Mouse (Mus musculus) ES-Bruce4 (cell line): ENCODE data around the gene Nfil3. TPM values are rescaled to one million over a fixed set of nuclear protein-coding genes. Genes with fewer than 3 reads are reported as not detected.
A peak's percentile ranks its signal among the peaks of the same experiment; 100 is the strongest.

Experiments
- H3K27ac ChIP-seq: 2 replicates; pipeline ENCODE4 v1.5.1; 2012; ENCODE audit warnings: low read length, inconsistent platforms; ENCODE audit not compliant: insufficient read depth
- H3K27me3 ChIP-seq: 2 replicates; pipeline ENCODE4 v1.6.1; 2012; ENCODE audit warnings: mild to moderate bottlenecking, low read length, inconsistent platforms; ENCODE audit not compliant: control insufficient read depth, poor library complexity, insufficient read depth, severe bottlenecking
- H3K36me3 ChIP-seq: 2 replicates; pipeline ENCODE4 v1.6.1; 2012; ENCODE audit warnings: inconsistent platforms, mild to moderate bottlenecking, low read length, moderate library complexity; ENCODE audit not compliant: control insufficient read depth, poor library complexity, insufficient read depth, severe bottlenecking
- H3K4me1 ChIP-seq: one replicate; pipeline ENCODE4 v1.8.1; 2011; ENCODE audit warnings: low read length; ENCODE audit not compliant: control insufficient read depth, insufficient read depth
- H3K4me3 ChIP-seq: 2 replicates; pipeline ENCODE4 v1.5.1; 2011; ENCODE audit warnings: low read depth, mild to moderate bottlenecking, low read length
- H3K9ac ChIP-seq: 2 replicates; pipeline ENCODE4 v1.6.1; 2012; ENCODE audit warnings: low read depth, mild to moderate bottlenecking, inconsistent platforms; ENCODE audit not compliant: poor library complexity, severe bottlenecking
- H3K9me3 ChIP-seq: replicated peaks from 2 replicates; pipeline ENCODE4 v1.6.1; 2012; ENCODE audit warnings: mild to moderate bottlenecking, low read length, inconsistent platforms; ENCODE audit not compliant: control insufficient read depth, poor library complexity, insufficient read depth, severe bottlenecking
- CTCF ChIP-seq: IDR thresholded peaks from one replicate; pipeline ENCODE4 v1.8.1; 2011; ENCODE audit warnings: low read depth, low read length
- EP300 ChIP-seq: IDR thresholded peaks from 2 replicates; pipeline ENCODE4 v1.6.1; 2011; ENCODE audit warnings: low read depth, low read length; ENCODE audit not compliant: insufficient read depth
- POLR2A ChIP-seq: IDR thresholded peaks from one replicate; pipeline ENCODE4 v1.8.1; 2011; ENCODE audit warnings: low read length; ENCODE audit not compliant: insufficient read depth
- polyA plus RNA-seq: library from polyadenylated mRNA; stranded (reverse); fragments of >200 nt; gene quantifications from 2 replicates; pipeline ENCODE4 v1.2.4, GENCODE M21; 2011; ENCODE audit warnings: low read depth; ENCODE audit not compliant: missing spikeins, insufficient read depth, insufficient read length

Nfil3 gene
- polyA plus RNA-seq, 1 experiment, result 3.9 TPM

DNA sequence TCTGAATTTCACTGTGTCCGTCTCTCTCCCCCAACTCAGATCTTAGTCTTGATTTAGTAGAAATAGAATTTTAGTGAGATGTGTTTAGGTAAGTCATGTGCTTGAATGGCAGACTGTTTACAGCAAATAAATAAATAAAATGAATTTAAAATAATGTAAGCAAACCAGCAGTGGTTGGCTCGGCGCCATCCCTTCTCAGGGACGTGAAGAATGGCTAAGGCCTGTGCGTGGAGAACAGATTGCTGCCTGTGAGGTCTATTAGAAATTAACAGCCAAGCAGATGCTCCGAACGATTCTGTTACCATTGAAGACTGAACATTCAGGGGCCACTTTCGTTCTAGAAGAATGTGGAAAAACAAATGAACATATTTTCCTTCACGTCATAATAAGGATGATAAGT lies 35.1 kb downstream of the Nfil3 start:
- TF ChIP-seq EP300 (no peak), POLR2A (no peak), CTCF (no peak)
- H3K4me3 ChIP-seq, result no peak overlapping the region
- no peak overlapping the region for H3K9ac ChIP-seq
- H3K27ac ChIP-seq, result no peak overlapping the region
- no peaks in the 10 kb centered on the region for H3K27me3 ChIP-seq
- H3K4me1 ChIP-seq, result no peaks in the 10 kb centered on the region
- no peaks in the 10 kb centered on the region for H3K9me3 ChIP-seq
- H3K36me3 ChIP-seq, result no peaks in the 10 kb centered on the region

DNA sequence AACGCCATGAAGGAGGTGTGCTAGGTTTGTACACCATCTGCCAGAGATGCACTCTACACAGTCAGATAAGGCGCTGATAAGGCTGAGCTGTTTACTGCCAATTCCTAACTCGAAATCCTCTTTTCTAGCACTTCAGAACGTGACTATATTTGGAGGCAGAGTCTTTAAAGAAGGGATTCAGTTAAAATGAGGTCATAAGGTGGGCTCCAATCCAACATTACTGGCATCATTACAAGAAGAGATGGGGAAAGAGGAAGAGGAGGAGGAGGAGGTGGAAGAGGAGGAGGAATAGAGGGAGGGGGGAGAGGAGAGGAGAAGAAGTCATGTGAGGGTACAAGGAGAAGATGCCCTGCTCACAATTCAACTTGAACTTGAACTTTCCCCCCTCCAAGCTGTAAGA lies 36.8 kb downstream of the Nfil3 start:
- no peaks in the 10 kb centered on the region for H3K9me3 ChIP-seq
- no peaks in the 10 kb centered on the region for H3K4me1 ChIP-seq
- H3K36me3 ChIP-seq, result no peaks in the 10 kb centered on the region
- H3K27me3 ChIP-seq, result no peaks in the 10 kb centered on the region
- H3K4me3 ChIP-seq, result no peak overlapping the region
- TF ChIP-seq EP300 (no peak), CTCF (no peak)
- no peak overlapping the region for H3K27ac ChIP-seq
- H3K9ac ChIP-seq, result no peak overlapping the region

DNA sequence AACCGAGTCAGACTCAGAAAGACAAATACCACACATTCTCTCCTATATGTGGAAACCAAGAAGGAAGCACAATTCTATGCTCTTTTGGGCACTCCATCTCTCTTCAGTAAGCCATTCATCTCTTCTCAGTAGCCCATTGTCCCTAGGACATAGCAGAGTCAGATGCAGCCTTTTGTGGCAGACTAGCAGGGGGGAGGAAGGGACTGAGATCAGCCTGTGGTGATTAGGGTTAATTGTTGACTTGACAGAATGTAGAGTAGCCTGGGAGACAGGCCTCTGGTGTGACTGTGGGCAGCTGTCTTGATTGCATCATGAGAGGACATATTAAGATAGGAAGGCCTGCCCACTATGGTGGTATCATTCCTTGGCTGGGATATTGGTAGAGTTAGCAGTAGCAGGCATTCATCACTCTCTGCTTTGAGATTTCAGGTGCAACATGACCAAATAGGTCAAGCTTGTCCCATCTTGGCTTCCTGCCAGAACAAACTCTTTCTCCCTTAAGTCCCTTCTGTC lies 37.9 kb downstream of the Nfil3 start:
- no peak for TF ChIP-seq CTCF
- H3K27ac ChIP-seq, result no peak overlapping the region

DNA sequence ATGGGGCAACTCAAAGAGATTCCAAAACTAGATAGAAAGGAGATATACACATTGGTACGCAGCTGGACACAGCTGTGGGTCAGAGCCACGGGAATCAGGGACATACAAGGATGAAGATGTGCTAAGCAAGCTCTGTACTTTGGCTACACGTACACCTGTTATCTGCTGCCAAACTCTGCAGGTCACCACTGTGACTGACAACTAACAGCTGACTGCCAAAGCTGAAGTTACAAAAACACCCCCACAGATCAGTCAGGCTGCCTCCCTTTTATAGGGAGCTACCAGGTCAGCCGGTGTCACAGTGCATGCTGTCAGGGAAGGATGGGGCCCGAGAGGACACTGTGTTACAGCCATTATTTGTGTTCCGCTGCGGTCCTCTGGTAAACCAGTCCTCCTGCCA lies 39.9 kb downstream of the Nfil3 start:
- Histone ChIP-seq H3K36me3 (no peaks in the 10 kb centered on the region), H3K9me3 (no peaks in the 10 kb centered on the region), H3K27me3 (no peaks in the 10 kb centered on the region), H3K9ac (no peak overlapping the region), H3K4me1 (no peaks in the 10 kb centered on the region), H3K4me3 (no peak overlapping the region), H3K27ac (no peak overlapping the region)
- TF ChIP-seq EP300 (no peak), POLR2A (no peak), CTCF (no peak)

More for the DNA sequence above, 37.9 kb downstream of the Nfil3 start:
- Histone ChIP-seq H3K9ac (no peak overlapping the region), H3K4me3 (no peak overlapping the region), H3K4me1 (no peaks in the 10 kb centered on the region), H3K27me3 (no peaks in the 10 kb centered on the region), H3K9me3 (no peaks in the 10 kb centered on the region), H3K36me3 (no peaks in the 10 kb centered on the region)

DNA sequence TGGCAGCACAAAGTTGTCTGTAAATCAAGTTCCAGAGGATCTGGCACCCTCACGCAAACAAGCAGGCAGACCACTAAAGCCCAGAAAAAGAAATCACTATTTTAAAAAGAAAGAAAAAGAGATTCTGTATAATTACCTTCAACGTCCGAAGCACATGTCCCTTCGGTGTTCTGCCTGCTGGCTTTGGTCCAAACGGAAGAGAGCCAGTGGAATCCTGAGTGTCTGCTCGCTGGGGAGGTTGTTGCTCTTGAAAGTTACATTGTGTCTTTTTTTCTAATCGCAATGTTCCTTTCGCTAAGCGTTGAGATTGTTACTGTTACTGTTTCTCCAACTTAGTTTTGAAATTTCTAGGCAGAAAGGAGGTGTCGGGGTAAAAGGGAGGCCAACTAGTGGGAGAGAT lies 50.3 kb downstream of the Nfil3 start:
- Histone ChIP-seq H3K27ac (no peak overlapping the region), H3K4me3 (no peak overlapping the region), H3K4me1 (no peaks in the 10 kb centered on the region), H3K36me3 (no peaks in the 10 kb centered on the region), H3K27me3 (no peaks in the 10 kb centered on the region), H3K9ac (no peak overlapping the region), H3K9me3 (no peaks in the 10 kb centered on the region)
- TF ChIP-seq POLR2A (no peak), CTCF (no peak), EP300 (no peak)

DNA sequence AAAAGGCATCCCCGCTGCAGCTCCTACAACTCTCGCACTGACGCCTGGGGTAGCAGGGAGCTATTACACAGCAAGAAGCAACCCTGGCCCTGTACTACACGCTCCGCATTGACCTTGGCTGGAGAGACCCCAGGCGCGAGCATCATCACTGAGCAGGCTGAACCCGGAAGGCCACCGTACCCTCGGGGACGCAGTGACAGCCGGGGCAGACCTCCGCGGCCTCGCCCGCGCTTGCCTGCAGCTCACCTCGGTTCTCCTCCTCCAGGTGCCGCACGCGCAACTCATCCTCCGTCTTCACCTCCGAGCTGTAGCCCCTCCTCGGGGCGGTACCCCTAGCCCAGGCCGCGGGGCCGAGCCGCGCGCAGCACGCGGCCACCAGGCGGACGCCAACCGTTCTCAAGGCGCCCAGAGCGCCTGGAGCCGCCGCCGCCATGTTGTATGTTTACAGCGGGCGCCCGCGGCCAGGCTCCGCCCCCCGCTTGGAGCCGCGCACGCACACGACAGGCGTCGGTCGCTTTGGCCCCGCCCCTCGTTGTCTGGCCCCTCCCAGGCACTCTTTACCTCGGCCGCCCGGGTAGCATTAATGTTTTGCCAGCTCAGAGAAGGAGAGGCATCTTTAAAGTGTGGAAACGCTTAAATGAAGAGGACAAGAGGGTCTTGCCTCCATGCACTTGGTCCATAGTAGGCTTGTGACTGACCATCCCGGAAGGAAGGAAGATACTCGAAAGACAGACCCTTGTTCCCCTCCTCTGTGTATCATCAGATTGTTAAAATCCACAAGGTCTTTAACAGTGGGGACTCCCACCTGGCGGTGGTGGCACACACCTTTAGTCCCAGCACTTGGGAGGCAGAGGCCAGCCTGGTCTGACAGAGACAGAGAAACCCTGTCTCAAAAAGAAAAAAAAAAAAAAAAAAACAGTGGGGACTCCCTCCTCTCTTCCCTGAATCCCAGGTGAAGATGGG lies 51.4 kb downstream of the Nfil3 start, which contains the start of gene Auh:
Gene Auh (minus strand): TSS at position 473 of the 963 bp plus-strand sequence.
- H3K9ac ChIP-seq, result peak within 1 kb of the TSS; percentile 82
- H3K4me3 ChIP-seq, result peak within 1 kb of the TSS; percentile 83
- H3K9me3 ChIP-seq, result 0 out of 2 replicates have a peak, but pooled peaks cover 6% of the 10 kb centered on the region
- H3K36me3 ChIP-seq, result no peaks in the 10 kb centered on the region
- no peak for TF ChIP-seq CTCF
- TF ChIP-seq EP300, result no peak
- TF ChIP-seq POLR2A, result no peak
- H3K4me1 ChIP-seq, result no peaks in the 10 kb centered on the region
- H3K27ac ChIP-seq, result peak within 1 kb of the TSS; percentile 20; the same call in 1 of the 2 replicates
- H3K27me3 ChIP-seq, result no peaks in the 10 kb centered on the region
